8 mouse cellular contexts compared by ENCODE assay signal in genomic region chr17:34031465-34032173, GRCm38 (mm10). TPM values are rescaled to one million over a fixed set of nuclear protein-coding genes. Genes with fewer than 3 reads are reported as not detected.
DNase-seq lines count a peak whose midpoint lies in the region; ATAC-seq lines count a peak whose summit lies in the region.

TSS of gene Slc39a7 (minus strand) at chr17:34031682.
TSS of gene Rxrb (plus strand) at chr17:34031812.

- peak; percentile 99 for DNase-seq in adipocyte (ENCODE audit: low spot score)
- peak; percentile 97 for DNase-seq in embryo, embryonic 10 days (ENCODE audit: low spot score)
- peak; percentile 100 for DNase-seq in gastrocnemius, postnatal 10 days
- DNase-seq in induced T-regulatory cell, adult 2 months (ENCODE audit: low read depth), result peak; percentile 99
- DNase-seq in left cerebral cortex, adult 9 months (ENCODE audit: low spot score in 2 of 2), result peak; percentile 95 to 98
- peak; percentile 99 for DNase-seq in right cerebral cortex, postnatal 14 days
- DNase-seq in urinary bladder, postnatal 36 days (ENCODE audit: low spot score in 2 of 2), result peak; percentile 98 to 99

- ATAC-seq in megakaryocyte progenitor cell, adult 5-6 weeks (replicated peaks; ENCODE audit: poor library complexity), result peak; percentile 59

RNA-seq across cellular contexts. Expression of gene Slc39a7, which starts in this region (rescaled TPM):
- 10 to 100 TPM; 64.1 to 75.4 TPM for total RNA-seq in gastrocnemius, postnatal 10 days (2021)
- total RNA-seq in megakaryocyte progenitor cell, adult 5-6 weeks (2015), result 6.2 and 9.5 TPM in 2 replicates
- total RNA-seq in megakaryocyte progenitor cell, adult 5-6 weeks (2017), result 101 and 107 TPM in 2 replicates

RNA-seq across cellular contexts. Expression of gene Rxrb, which starts in this region (rescaled TPM):
- total RNA-seq in gastrocnemius, postnatal 10 days (2021), result 10 to 100 TPM; 40.7 to 43.1 TPM
- total RNA-seq in megakaryocyte progenitor cell, adult 5-6 weeks (2015), result 22.1 and 22.2 TPM in 2 replicates
- total RNA-seq in megakaryocyte progenitor cell, adult 5-6 weeks (2017), result 34.2 and 42.6 TPM in 2 replicates

Comparison
In these comparisons a context has a peak if more than half of its experiments do, and no peak if none do; other contexts are left out.
1. Peak in every context shown above with its lines: DNase-seq and ATAC-seq.